Mouse (Mus musculus) cerebellum, adult 9-10 months (tissue): ENCODE measurements at regions not wholly inside any gene's neighbourhood (a gene's known extent, or its start where the extent isn't known, plus 50 kb on each side); places are given as distances from the start of the nearest gene placed in this dataset.

Experiments used
- DNase-seq: peaks from one replicate; pipeline ENCODE4 v3.0.0; 2022

DNA sequence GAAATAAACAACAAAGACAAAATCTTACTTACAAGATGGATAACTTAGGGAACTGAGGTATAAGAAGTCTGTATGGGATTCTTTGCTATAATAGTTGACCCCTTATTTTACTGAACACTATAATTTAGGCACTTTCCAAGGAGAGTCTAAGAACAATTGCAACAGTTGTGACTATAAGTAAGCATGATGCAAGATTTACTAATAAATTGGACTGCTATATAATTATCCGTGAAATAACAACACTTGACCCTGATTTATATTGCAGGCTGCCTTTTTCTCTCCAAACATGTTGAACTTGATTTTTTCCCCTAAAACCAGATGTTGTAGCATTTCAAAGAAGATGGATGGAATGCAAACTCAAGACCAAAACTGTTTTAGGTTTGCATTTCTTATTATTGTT, 237.2 kb upstream of the Mef2c start:
- no peak for DNase-seq

DNA sequence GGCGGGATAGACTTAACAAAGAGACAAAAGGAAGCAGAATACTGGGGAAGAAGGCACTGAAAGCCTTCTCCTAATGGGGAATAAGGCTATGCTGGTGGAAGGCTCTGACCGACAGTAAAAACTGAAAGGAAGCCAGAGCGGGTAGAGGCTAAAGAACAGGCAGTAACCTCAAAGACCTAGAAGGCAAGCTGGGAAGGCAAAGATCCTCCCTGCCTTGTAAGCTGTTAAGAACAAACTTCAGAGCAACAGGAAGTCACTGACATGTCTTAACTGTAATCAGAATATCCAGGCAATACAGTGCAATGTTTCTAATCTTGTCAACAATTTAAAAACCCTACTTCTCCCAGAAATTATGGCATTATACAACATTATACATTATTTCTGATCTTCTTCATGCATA, 235.2 kb upstream of the Mef2c start:
- no peak for DNase-seq

DNA sequence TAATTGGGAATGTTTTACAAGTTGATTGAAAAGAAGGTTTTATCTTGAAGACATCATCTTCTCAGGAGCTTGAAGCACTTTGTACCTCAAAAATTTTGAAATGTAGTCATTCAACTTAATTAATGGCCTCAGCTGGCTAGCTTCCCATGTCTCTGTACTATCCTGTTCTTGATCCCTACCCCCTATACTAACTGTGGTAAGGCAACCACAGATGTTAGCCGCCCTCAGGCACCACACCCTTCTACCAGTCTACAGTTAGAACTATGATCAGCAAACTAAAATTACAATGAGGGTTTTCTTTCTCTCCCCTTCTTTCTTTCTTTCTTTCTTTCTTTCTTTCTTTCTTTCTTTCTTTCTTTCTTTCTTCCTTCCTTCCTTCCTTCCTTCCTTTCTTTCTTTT, 225.1 kb upstream of the Mef2c start:
- DNase-seq = no peak

DNA sequence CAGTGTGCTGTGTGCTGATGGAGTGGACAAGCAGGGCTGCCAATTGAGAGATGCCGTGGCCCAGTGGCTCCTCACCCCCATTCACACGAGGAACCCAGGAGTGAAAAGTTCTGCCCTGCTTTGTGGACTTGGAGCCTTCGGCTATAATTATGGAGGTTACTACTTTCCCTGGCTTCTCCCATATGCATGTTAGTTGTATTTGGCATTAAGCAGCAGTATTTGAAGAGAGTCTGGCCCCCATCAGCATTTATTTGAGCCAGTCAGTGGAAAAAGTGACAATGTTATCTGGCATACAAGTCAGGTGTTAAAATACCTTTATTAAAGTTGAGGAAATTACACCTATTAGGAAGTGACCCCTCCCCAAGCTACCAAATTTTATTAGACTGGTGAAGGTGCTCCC, 196.1 kb upstream of the Mef2c start:
- no peak for DNase-seq

DNA sequence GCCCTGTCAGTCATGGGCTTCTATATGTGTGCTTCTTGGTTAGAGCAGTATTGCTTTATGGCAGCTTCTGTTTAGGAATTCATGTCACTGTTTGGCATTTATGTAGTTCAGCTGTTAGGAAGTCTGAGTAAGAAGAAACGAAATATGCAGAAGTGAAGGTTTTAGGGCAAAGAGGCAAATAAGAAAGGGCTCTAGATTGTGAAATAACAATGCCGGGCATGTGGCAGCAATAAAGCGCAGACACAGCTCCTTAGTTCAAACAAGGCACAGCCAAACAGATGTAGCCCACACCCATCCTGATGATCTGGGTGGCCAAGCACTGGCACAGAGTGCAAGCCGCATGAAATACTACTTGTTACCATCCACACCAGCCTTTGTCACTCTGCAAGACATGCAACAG, 175.3 kb upstream of the Mef2c start:
- DNase-seq = no peak

DNA sequence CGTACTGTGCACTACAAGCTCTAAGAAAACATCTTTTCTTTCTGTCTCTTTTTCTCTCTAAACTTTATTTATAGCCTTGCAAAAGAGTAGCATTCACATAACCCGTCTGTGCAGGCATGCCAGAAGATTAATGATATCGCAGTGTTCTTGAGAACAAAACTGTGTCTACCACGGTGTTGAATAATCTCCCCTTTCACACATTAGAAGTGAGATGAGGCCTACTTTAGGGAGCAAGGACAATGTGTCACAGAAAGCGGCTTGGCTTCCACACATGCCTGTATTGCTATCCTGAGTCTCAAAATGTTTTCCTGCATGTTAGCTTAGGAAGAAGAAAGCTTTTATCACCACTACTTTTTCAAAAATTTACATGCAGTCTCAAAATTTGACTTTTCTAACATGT, 170.1 kb upstream of the Mef2c start:
- DNase-seq = no peak

DNA sequence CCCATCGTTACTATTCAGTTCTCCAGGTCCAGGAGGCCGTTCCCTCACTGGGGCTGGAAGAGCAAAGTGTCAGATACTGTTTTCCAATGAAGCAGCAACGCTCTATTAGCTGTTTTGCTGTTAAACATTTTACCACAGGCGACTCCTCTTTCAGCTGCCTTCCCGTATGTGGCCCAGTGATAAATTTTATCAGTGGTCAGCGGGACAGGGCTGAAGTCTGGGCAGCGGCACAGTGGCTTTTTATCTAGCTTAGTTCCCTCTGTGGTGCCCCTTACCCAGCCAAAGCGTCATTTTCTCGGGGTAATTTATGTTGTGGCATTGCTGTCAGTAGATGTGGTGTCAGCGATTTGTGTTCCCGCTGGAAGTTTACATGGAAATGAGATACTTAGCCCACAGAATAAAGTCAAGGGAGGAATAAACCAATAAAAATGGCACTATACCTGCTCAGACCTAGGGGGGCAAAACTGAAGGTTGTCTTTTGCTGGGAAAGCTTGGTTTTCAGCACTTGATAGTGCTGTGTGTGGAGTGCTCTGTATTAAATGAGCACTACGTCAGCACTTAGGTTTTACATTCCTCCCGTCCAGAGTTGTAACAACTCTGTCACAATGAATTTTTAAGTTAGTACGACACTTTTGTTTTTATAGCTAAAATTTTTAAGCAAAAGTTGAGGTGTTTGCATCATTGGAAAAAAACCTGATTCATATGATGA, 159.1 kb upstream of the Mef2c start:
- no peak for DNase-seq

DNA sequence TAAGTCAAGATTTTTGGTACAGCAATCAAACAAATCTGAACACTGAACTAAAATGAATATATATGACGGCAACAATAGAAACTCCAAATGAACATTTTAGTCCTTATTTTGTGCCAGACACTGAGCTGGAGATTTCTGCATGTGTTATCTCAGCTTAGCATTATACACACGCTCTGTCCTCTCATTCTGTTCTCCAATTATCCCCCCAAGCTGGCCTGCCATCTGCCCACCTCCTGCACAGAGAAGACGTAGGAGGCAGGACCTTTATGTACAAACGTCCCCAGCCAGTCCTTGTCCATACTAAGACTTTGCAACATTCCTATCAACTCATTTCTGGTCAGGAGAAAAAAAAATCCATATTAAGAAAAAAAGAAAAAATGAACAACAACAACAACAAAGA, 148.5 kb upstream of the Mef2c start:
- no peak for DNase-seq

DNA sequence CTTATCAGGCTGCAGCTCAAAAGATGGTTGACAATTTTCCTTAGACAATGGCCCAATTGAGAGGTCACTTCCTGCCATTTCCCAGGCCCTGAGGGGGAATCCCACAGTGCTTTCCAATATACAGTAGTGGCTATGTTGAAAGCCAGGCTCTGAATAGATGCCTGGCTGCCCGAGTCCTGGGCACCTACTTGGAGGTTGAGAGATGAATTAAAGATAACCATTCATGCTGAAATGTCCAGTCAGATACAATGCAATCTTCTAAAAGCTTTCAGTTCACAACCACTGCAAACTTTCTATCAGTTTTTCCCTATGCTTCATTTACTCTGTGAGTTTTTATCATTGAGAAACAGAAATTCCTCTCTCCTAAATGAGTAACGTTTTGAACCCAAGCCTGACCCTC, 143.3 kb upstream of the Mef2c start:
- DNase-seq = no peak

DNA sequence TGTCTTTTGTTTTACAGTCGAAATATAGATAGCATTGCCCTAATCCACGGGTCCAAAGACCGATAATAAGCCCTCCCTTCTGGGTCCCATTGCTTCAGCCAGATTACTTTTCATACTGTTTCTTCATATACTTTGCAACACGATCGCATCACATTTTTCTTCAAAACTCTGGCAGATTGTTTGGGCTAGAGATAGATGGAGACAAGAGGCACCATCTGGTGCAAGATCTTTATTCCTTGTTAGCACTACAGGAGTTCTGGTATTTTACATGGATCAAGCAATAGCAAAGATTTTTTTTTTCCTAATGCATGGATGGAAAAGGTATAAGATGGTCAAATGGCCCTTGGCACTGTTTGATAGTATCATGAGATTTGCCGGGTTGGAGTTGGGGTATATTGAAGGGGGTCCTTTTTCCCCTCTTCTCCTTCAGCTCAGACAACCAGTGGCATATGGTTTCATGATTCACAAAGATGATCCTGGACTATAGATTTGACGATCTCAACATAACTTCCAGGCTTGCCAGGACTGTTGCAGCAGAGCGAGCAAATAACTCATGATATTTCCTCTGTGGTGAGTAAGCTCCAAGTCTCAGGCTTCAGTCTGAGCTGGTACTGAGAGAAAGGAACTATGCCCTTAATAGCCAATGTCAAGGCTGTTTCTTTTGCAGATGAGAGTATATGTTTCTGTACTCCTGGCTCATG, 127.6 kb upstream of the Mef2c start:
- DNase-seq = no peak

DNA sequence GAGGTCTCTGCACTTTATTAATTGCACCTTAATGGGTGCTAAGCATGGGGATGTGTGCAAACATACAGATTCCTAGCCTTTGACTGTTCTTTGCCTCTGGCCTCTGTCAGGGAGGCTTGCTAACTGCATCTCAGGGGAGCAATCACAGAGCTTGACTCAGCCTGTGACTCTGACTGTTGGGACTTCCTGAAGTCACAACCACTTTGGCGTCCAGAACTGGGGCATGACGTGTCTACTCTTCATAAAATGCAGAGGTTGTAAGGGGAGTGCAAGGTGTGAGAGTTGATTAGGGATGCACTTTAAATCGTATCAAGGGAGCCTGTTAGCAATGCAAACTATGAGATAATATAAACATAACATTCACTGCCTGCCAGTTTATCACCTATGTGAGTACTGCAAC, 125.2 kb upstream of the Mef2c start:
- no peak for DNase-seq

DNA sequence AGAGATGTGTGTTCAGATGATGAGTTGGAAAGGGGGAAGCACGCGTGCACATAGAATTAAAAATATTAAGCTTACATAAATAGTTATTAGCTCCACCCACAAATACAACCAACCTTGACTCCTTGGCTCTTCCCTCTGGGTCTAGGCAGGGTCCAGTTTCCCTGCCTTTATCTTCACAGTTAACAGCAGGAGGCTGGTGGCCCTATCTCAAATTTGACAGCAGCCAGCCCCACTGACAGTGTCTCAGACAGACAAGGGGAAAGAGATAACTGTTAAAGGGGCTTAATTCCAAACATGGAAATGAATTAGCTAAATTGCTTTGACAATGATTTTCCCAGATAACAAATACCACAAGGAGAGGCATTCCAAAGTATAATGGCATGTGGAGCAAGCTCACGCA, 121.2 kb upstream of the Mef2c start:
- DNase-seq = no peak

DNA sequence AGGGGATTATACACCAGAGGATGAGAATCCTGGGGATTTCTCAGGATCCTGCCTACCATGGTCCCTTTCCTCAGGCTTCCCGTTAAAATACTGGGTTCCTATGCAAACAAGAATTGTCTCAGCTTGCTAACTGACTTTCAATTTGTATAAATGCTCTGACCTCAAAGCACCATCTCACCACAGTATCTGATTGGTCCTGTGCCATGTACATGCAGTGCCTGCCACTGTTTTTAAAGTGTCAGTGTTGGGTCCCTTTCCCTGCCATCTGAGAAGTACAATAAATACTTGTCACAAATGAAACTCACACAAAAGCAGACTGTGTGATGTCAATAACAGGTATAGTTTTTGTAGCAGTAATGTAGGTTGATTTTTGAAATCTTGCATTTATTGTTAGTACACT, 109.1 kb upstream of the Mef2c start:
- no peak for DNase-seq

DNA sequence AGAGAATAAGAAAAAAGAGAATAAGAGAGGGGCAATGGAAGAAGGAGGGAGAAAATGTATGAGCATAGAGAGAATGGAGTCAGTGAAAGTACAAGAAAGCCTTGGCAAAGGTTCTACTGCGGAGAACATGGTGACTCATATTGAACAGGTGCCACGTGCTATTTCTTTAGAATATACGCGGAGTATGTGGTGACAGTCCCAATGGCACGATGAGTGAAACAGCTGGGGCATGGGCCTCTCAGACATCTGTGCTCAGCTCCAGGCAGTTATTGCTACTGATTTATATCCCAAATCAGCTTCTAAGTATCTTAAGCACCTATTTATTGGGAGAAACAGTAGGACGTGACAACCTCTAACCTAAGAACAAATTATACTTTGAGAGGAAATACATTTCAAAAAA, 104.5 kb upstream of the Mef2c start:
- DNase-seq = no peak

DNA sequence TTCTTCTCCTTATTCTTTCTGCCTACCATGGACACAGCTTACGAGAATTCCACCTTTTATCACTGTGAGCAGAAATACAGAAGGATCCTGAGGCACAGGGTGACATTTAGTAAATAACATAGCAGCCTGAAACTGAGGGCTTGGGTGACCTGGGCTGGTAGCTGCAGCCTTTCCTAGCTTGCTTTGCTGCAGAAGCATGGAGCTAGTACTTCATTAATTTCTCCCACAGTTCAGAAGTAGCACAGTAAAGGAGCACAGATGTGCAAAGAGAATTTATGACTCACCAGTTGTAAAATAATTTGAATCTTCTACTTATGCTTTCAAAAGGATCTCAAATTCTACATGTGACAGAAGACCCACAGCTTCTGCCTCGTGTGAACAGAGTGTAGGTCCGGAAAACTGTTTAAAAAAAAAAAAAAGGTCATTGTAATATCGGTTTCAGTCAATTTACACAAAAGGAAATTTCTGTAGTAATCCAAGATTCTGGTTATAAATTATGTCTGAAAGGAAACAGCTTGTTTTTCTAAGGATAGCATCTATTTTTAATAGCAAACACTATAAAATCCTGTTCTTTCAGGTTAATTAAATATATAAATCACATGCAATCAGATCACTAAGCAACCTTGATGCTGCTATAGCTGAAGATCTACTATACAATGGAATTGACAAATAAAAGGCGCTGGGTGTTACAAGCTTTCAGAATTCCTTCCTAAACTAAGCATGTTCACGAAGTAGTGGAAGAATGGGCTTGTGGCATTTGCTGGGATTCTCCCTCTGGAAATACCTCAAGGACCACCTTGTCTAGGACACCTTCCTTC, 64.0 kb upstream of the Mef2c start:
- no peak for DNase-seq

DNA sequence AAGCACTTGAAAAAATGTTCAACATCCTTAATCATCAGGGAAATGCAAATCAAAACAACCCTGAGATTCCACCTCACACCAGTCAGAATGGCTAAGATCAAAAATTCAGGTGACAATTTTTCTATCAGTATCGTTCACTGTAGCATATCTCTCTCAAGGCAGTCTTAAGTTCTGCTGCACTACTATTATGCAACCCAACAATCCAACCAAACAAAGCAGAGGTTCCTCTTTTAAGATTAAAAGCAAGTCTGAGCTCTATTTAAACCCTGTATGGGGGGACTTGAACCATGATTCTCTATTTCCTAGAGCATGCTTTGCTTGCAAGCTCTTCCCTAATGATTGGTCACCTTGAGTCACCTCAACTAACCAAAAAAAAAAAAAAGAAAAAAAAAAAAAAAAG, 59.6 kb upstream of the Mef2c start:
- no peak for DNase-seq

DNA sequence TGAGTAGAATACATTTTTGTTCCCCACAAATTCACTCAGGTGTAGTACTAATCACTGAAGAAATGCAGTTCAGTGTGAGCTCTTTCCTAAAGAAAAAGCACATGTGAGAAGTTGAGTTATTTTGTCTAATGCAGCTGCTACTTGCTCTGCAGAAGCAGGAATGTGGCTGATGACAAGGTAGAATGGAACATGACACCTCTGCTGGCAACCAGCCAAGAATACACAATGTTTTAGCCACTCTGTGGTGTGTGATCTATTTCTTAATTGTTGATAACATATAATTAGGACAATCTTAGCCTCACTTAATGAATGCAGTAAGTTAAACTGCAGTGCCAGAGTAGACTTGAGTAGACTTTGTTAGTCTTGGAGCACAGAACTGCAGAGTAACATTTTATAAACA, 53.0 kb upstream of the Mef2c start:
- no peak for DNase-seq

DNA sequence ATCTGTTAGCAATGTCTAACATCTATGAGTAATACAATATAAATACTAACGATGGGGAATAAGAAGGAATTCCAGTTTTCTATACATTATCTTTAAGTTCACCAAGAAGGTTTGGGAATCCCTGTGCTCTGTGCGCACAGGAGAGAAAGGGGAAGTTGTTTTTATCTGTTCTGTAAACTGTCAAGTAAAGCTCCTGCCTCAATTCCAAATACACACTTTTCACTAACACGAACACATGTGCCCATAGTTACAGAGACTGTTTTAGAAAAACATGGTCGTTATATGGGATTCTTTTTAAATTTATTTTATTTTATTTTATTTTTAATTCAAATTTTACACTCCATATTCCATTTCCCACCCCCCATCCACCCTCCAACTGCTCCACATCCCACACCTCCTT, 50.8 kb upstream of the Mef2c start:
- no peak for DNase-seq
